Mouse (Mus musculus): ENCODE data around the gene Gm10128.
"Not testable (repeated sequence)": the region's sequence is repeated elsewhere in the genome, so short reads cannot be mapped to it uniquely, and the experiment has no call there.

The Gm10128 gene

DNA sequence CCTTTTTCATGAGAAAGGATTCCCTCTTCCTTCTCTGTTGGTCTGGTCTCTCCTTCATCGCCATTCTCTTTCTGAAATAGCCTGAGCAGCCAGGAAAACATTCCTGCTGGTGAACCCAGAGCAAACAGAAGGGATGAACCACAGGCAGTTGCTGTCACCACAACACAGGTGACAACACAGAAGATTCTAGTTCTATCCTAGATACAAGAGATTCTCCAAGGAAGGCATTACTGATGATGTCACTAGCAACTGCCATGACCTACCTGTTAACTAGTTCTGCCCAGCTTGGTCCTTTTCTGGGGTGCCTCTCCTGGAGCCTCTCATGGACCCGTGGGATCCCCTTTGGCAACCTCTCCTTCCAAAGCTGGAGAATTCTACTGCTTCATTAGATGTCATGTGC is at the start of gene Gm10128:
Gene Gm10128, minus strand, starts transcription at position 101 of the 400 bp plus-strand sequence.
- CTCF ChIA-PET, POLR2A ChIA-PET: not testable (repeated sequence)

DNA sequence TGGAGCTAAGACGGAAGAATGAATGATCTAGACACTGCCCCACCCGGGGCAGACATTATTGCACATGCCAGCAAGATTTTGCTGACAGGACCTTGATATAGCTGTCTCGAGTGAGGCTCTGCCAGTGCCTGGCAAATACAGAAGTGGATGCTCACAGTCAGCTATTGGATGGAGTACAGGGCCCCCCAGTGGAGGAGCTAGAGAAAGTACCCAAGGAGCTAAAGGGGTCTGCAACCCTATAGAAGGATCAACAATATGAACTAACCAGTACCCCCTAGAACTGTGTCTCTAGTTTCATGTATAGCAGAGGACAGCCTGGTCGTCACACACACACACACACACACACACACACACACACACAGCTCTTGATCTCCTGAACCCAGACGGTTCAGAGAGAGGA is 37.4 kb upstream of the Gm10128 start:
- POLR2A ChIA-PET: not testable (repeated sequence)
- CTCF ChIA-PET: interaction anchor here in 2 of 4 experiments (0.6 to 0.7 kb wide), 2 partner anchors 91 to 353 kb away, joined by 3 read pairs; no protein-coding TSS in a partner anchor

DNA sequence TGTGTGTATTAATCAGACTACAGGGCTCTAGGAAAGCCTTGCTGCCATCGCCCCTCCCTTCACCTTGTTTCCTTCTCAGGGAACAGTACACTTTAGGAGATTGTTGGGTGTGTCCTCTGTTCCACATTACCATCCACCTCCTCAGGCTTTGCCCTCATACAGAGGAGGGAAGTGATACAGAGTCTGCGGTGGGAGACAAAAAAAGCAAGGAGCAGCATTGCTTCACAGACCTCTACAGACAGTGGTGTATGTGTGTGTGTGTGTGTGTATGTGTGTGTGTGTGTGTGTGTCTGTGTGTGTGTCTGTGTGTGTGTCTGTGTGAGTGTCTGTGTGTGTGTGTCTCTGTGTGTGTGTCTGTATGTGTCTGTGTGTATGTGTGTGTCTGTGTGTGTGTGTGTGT is 18.7 kb upstream of the Gm10128 start:
- POLR2A ChIA-PET, CTCF ChIA-PET: not testable (repeated sequence)

DNA sequence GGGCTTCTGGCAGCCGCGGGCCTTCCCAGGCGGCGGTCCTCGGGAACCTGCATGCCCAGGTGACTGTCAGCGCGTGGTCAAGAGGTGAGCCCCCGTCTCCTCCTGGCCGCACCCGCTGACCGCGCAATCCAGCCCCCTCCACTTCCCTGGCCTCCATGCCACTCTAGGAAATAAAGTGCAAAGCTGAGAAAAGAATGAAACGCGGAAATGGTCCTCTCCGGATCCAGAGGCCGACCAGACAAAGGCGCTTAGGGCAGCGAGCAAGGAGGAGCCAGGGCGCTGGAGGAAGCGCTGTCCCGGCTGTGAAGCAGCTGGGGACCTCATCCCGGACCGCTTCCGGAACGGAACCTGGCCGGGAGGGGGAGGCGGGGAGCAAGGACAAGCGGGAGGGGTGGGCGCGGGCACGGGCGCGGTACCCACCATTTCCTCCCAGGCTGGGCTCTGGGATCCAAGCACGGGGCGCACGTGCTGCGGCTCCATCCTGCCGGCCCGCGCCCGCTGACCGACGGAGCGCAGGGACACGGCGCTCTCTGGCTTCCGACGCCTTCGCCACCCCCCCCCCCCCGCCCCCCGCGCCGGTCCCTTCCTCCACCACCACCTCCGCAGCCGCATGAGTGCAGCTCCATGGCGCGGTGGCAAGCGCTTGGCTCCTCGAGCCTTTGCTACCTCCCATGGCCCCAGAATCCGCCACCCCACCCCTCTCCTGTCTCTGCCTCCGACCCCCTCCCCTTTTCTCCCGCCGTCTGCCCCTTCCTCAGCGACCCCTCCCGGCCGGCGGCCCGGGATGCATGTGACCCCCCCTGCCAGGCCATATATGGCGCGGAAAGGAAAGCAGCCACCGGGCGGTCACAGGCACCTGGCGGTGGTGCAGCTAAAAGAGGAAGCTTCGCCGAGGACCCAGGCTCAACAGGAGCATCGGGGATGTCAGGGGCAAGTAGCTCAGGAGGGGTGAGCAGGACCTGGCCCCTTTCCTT is 14.6 kb upstream of the Gm10128 start:
- POLR2A ChIA-PET: not testable (repeated sequence)
- CTCF ChIA-PET: interaction anchor here in 1 of 4 experiments (0.8 kb wide), 1 partner anchor 91 kb away, joined by 4 read pairs; no protein-coding TSS in a partner anchor

DNA sequence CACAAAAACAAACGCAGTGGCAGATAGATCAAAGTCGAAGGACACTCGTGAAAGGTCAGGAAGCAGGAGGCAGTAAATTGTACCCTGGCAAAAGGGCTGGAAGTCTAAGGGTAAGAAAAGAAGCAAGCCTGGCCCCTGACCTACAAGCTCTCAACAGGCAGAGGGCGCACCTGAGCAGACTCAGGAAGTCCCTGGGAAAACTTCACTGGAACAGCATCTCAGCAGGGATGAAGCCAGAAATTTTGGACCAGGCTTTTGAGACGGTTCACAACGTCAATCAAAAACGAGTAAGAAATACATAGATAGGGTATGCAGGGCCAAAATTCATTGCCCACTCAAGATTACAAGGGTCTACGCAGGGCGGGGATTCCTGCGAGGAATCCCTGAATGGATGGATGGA is 13.7 kb upstream of the Gm10128 start:
- CTCF ChIA-PET, POLR2A ChIA-PET: not testable (repeated sequence)

DNA sequence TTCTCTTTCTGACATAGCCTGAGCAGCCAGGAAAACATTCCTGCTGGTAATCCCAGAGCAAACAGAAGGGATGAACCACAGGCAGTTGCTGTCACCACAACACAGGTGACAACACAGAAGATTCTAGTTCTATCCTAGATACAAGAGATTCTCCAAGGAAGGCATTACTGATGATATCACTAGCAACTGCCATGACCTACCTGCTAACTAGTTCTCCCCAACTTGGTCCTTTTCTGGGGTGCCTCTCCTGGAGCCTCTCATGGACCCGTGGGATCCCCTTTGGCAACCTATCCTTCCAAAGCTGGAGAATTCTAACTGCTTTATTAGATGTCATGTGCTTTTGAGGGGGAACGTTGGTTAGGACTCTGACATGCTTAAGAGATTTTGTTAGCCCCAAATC is 48.3 kb downstream of the Gm10128 start, which contains the start of gene Gm10338:
Gene Gm10338, minus strand, starts transcription at position 101 of the 400 bp plus-strand sequence.
- CTCF ChIA-PET, POLR2A ChIA-PET: not testable (repeated sequence)
